Mouse (Mus musculus) ovary, postnatal 10 days (tissue): ENCODE results near the gene Fam229a.
A peak's percentile ranks its signal among the peaks of the same experiment; 100 is the strongest.
"Not testable (repeated sequence)": the region's sequence is repeated elsewhere in the genome, so short reads cannot be mapped to it uniquely, and the experiment has no call there.

Experiments used
- DNase-seq: peaks from one replicate; pipeline ENCODE4 v3.0.0; 2022; ENCODE audit warnings: low spot score

Fam229a gene

GRCm38 (mm10) chr4:129490972-129491880 is at the start of gene Fam229a, which contains the start of gene Tssk3:
Fam229a (plus strand) TSS chr4:129491190.
Tssk3 (minus strand) TSS chr4:129491022.
- DNase-seq: no peak

- DNase-seq: no peak
Measured at GRCm38 (mm10) chr4:129447360-129447759, 43.6 kb upstream of the Fam229a start.

- no peak for DNase-seq
Measured at GRCm38 (mm10) chr4:129447778-129448563, 43.0 kb upstream of the Fam229a start.

GRCm38 (mm10) chr4:129448713-129449112 is 42.3 kb upstream of the Fam229a start:
- no peak for DNase-seq

GRCm38 (mm10) chr4:129450851-129451250 is 40.1 kb upstream of the Fam229a start:
- DNase-seq: no peak

- no peak for DNase-seq
Measured at GRCm38 (mm10) chr4:129451471-129452169, 39.4 kb upstream of the Fam229a start.

GRCm38 (mm10) chr4:129455265-129455664 is 35.7 kb upstream of the Fam229a start:
- peak; percentile 17 for DNase-seq

- DNase-seq: no peak
Measured at GRCm38 (mm10) chr4:129456126-129456525, 34.9 kb upstream of the Fam229a start.

- not testable (repeated sequence) for DNase-seq
Measured at GRCm38 (mm10) chr4:129457311-129457710, 33.7 kb upstream of the Fam229a start.

- DNase-seq: no peak
Measured at GRCm38 (mm10) chr4:129459726-129460125, 31.3 kb upstream of the Fam229a start.

GRCm38 (mm10) chr4:129460827-129461182 is 30.2 kb upstream of the Fam229a start:
- no peak for DNase-seq

- peak; percentile 88 for DNase-seq
Measured at GRCm38 (mm10) chr4:129461183-129461960, 29.6 kb upstream of the Fam229a start, which contains the start of gene Bsdc1. Bsdc1 (plus strand) TSS chr4:129461581.

- no peak for DNase-seq
Measured at GRCm38 (mm10) chr4:129462118-129462517, 28.9 kb upstream of the Fam229a start.

- DNase-seq: no peak
Measured at GRCm38 (mm10) chr4:129463097-129464059, 27.6 kb upstream of the Fam229a start.

- no peak for DNase-seq
Measured at GRCm38 (mm10) chr4:129464286-129464815, 26.6 kb upstream of the Fam229a start.

GRCm38 (mm10) chr4:129476047-129476446 is 14.9 kb upstream of the Fam229a start:
- DNase-seq: no peak

GRCm38 (mm10) chr4:129479863-129480262 is 11.1 kb upstream of the Fam229a start:
- DNase-seq: no peak

- no peak for DNase-seq
Measured at GRCm38 (mm10) chr4:129481090-129481489, 9.9 kb upstream of the Fam229a start.

GRCm38 (mm10) chr4:129494681-129495080 is 3.7 kb downstream of the Fam229a start:
- DNase-seq: no peak
